Mouse (Mus musculus): Measurements from ENCODE around the gene Ccdc36. TPM values are rescaled to one million over a fixed set of nuclear protein-coding genes. Genes with fewer than 3 reads are reported as not detected.
A peak's percentile ranks its signal among the peaks of the same experiment; 100 is the strongest.

The Ccdc36 gene
- total and polyA plus RNA-seq, 2 experiments from 2014 or later, result 0.25 TPM; not detected in 1

DNA sequence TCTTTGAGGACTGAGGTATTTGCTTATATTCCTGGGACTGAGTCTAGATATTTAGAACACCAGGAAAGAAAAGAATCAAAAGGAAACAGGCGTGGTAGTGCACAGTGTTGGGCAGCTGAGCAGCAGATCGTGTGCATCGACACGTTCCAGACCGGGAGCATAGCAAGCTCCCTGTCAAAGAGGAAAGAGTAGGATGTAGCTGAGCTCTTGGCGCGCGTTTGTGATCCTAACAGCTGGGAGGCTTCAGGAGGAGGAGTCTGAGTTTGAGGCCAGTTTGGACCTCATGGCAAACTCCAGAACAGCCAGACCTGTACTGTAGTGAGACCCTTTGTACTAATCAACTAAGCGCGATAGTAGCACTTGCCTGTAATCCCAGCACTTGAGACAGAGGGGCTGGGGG lies 33.9 kb upstream of the Ccdc36 start:
- Histone ChIP-seq H3K4me1 (ENCODE audit: control insufficient read depth, insufficient read depth) (peaks cover 14% of the 10 kb centered on the region), H3K9ac (replicated peaks; ENCODE audit: low read depth, low read length) (no peak overlapping the region), H3K9me3 (replicated peaks; ENCODE audit: control insufficient read depth, low read length) (no peaks in the 10 kb centered on the region), H3K4me3 (ENCODE audit: low read depth, low read length) (0 out of 2 replicates have a peak overlapping the region, but pooled peaks have one; percentile 67), H3K4me2 (ENCODE audit: low read depth, low read length) (peak overlapping the region; percentile 92), H3K36me3 (replicated peaks; ENCODE audit: control insufficient read depth, insufficient read depth, low read length) (peaks cover 33% of the 10 kb centered on the region), H3K27me3 (ENCODE audit: control insufficient read depth, insufficient read depth, low read length) (no peaks in the 10 kb centered on the region), H3K27ac (ENCODE audit: low read depth) (peak overlapping the region; percentile 84)
- 58% methylated on average over 10 of the region's 10 CpGs for WGBS
- DNase-seq (ENCODE audit: low spot score), result peak; percentile 43
- 0 out of 2 replicates have a peak, but pooled peaks have one; percentile 28 for ATAC-seq (ENCODE audit: insufficient read depth, low read depth)
- TF ChIP-seq EP300 (IDR thresholded peaks at IDR 0.05; ENCODE audit: low read depth), result no peak
- TF ChIP-seq CTCF (IDR thresholded peaks at IDR 0.05; ENCODE audit: low read depth), result no peak

DNA sequence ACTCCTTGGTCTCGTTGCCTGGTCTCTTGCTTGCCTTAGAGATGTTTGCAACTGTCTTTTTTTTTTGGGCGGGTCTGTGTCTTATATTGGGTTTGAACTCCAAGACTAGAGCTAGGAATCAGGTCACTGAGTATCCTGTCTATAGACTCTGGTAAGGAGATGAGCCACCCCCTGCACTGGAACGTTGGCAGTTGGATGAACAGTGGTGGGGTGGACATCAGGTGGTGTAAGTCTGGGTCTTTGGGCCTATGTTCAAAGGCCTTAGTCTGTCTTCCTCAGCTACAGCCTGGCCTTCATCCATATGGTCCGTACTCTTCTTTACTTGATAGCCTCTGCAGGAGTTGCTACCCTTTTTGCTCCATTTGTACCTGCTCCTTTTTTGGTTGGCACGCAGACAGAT lies 33.4 kb upstream of the Ccdc36 start:
- Histone ChIP-seq H3K27me3 (ENCODE audit: control insufficient read depth, insufficient read depth, low read length) (no peaks in the 10 kb centered on the region), H3K4me2 (ENCODE audit: low read depth, low read length) (peak overlapping the region; percentile 92), H3K36me3 (replicated peaks; ENCODE audit: control insufficient read depth, insufficient read depth, low read length) (peaks cover 33% of the 10 kb centered on the region), H3K9ac (replicated peaks; ENCODE audit: low read depth, low read length) (no peak overlapping the region), H3K4me1 (ENCODE audit: control insufficient read depth, insufficient read depth) (peaks cover 14% of the 10 kb centered on the region), H3K27ac (ENCODE audit: low read depth) (peak overlapping the region; percentile 84), H3K4me3 (ENCODE audit: low read depth, low read length) (peak overlapping the region; percentile 67; the same call in 1 of the 2 replicates), H3K9me3 (replicated peaks; ENCODE audit: control insufficient read depth, low read length) (no peaks in the 10 kb centered on the region)
- no peak for TF ChIP-seq EP300 (IDR thresholded peaks at IDR 0.05; ENCODE audit: low read depth)
- no peak for TF ChIP-seq CTCF (IDR thresholded peaks at IDR 0.05; ENCODE audit: low read depth)
- no peak for DNase-seq (ENCODE audit: low spot score)
- no peak for ATAC-seq (ENCODE audit: insufficient read depth, low read depth)
- 78% methylated on average over 5 of the region's 5 CpGs for WGBS

- Histone ChIP-seq H3K27me3 (ENCODE audit: control insufficient read depth, insufficient read depth, low read length) (no peaks in the 10 kb centered on the region), H3K4me1 (ENCODE audit: control insufficient read depth, insufficient read depth) (peaks cover 14% of the 10 kb centered on the region), H3K27ac (ENCODE audit: low read depth) (peak within 1 kb of the TSS; percentile 84), H3K36me3 (replicated peaks; ENCODE audit: control insufficient read depth, insufficient read depth, low read length) (peaks cover 31% of the 10 kb centered on the region), H3K9ac (replicated peaks; ENCODE audit: low read depth, low read length) (peak within 1 kb of the TSS; percentile 79), H3K4me2 (ENCODE audit: low read depth, low read length) (peak within 1 kb of the TSS; percentile 92), H3K4me3 (ENCODE audit: low read depth, low read length) (peak within 1 kb of the TSS; percentile 67), H3K9me3 (replicated peaks; ENCODE audit: control insufficient read depth, low read length) (no peaks in the 10 kb centered on the region)
- WGBS, result 25% methylated on average over 11 of the region's 11 CpGs
- DNase-seq (ENCODE audit: low spot score) (no peak), ATAC-seq (ENCODE audit: insufficient read depth, low read depth) (no peak)
- TF ChIP-seq CTCF (IDR thresholded peaks at IDR 0.05; ENCODE audit: low read depth) (no peak), EP300 (IDR thresholded peaks at IDR 0.05; ENCODE audit: low read depth) (no peak)
Measured at GRCm38 (mm10) chr9:108461181-108461631, 32.9 kb upstream of the Ccdc36 start, which contains the start of gene Klhdc8b. TSS of gene Klhdc8b (minus strand) at chr9:108461581.

GRCm38 (mm10) chr9:108460319-108461178 lies 32.3 kb upstream of the Ccdc36 start, which contains the start of gene Ccdc71:
TSS of gene Ccdc71 (plus strand) at chr9:108460527.
- Histone ChIP-seq H3K4me2 (ENCODE audit: low read depth, low read length) (peak within 1 kb of the TSS; percentile 92), H3K27me3 (ENCODE audit: control insufficient read depth, insufficient read depth, low read length) (no peaks in the 10 kb centered on the region), H3K36me3 (replicated peaks; ENCODE audit: control insufficient read depth, insufficient read depth, low read length) (peaks cover 25% of the 10 kb centered on the region), H3K27ac (ENCODE audit: low read depth) (peak within 1 kb of the TSS; percentile 84), H3K9ac (replicated peaks; ENCODE audit: low read depth, low read length) (peak within 1 kb of the TSS; percentile 79), H3K9me3 (replicated peaks; ENCODE audit: control insufficient read depth, low read length) (no peaks in the 10 kb centered on the region), H3K4me1 (ENCODE audit: control insufficient read depth, insufficient read depth) (peaks cover 14% of the 10 kb centered on the region), H3K4me3 (ENCODE audit: low read depth, low read length) (peak within 1 kb of the TSS; percentile 67)
- peak; percentile 90 for ATAC-seq (ENCODE audit: insufficient read depth, low read depth)
- TF ChIP-seq CTCF (IDR thresholded peaks at IDR 0.05; ENCODE audit: low read depth) (no peak), EP300 (IDR thresholded peaks at IDR 0.05; ENCODE audit: low read depth) (peak; percentile 58; the same call in 1 of the 2 replicates)
- peak; percentile 80 for DNase-seq (ENCODE audit: low spot score)
- WGBS, result under 1% methylated on average over 47 of the region's 52 CpGs

- H3K36me3 ChIP-seq (replicated peaks; ENCODE audit: control insufficient read depth, insufficient read depth, low read length), result peaks cover 20% of the 10 kb centered on the region
- peaks cover 14% of the 10 kb centered on the region for H3K4me1 ChIP-seq (ENCODE audit: control insufficient read depth, insufficient read depth)
- TF ChIP-seq EP300 (IDR thresholded peaks at IDR 0.05; ENCODE audit: low read depth) (no peak), CTCF (IDR thresholded peaks at IDR 0.05; ENCODE audit: low read depth) (no peak)
- no peak overlapping the region for H3K9ac ChIP-seq (replicated peaks; ENCODE audit: low read depth, low read length)
- peak overlapping the region; percentile 67 for H3K4me3 ChIP-seq (ENCODE audit: low read depth, low read length)
- WGBS, result 62% methylated on average over 1 of the region's 1 CpGs
- H3K9me3 ChIP-seq (replicated peaks; ENCODE audit: control insufficient read depth, low read length), result no peaks in the 10 kb centered on the region
- H3K27ac ChIP-seq (ENCODE audit: low read depth), result peak overlapping the region; percentile 84
- ATAC-seq (ENCODE audit: insufficient read depth, low read depth) (no peak), DNase-seq (ENCODE audit: low spot score) (no peak)
- H3K27me3 ChIP-seq (ENCODE audit: control insufficient read depth, insufficient read depth, low read length), result no peaks in the 10 kb centered on the region
- peak overlapping the region; percentile 92 for H3K4me2 ChIP-seq (ENCODE audit: low read depth, low read length)
Measured at GRCm38 (mm10) chr9:108459939-108460318, 31.6 kb upstream of the Ccdc36 start.
